Mouse (Mus musculus): ENCODE measurements around the gene Ccdc117. TPM values are rescaled to one million over a fixed set of nuclear protein-coding genes. Genes with fewer than 3 reads are reported as not detected.

Gene Ccdc117
- polyA plus RNA-seq (2017; shearing (Covaris generic)), result 5.1 TPM

DNA sequence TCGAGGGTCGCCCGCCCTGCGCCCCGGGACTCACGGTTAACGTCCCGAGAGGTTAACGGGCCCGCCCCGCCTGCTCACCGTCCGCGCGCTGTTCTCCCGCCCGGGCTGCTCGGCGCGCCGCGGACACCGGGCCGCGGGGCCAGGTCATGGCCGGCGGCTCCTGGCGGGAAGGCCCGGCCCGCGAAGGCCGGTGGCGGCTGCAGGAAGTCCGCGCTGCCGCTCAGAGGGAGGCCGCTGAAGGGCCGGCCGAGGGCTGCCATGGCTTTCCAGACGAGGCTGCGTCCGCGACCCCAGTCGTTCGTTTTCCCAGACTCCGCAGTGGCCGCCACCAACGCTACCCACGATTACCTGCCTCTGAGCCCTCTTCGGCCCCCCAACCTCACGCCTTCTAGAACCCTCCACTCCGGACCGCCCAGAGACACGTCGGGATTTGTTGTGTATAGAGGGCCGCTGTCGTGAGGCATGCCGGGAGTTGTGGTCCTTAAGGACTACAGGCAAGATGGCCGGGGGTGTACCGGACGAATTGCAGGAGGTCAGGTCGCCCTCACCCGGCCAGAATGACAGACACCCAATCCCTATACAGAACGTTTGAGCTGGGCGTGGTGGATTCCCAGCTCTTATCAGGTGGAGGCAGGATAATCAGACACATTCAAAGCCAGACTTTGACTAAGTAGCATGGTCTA is at the start of gene Ccdc117:
Gene Ccdc117 (minus strand): TSS at position 389 of the 683 bp plus-strand sequence.

DNA sequence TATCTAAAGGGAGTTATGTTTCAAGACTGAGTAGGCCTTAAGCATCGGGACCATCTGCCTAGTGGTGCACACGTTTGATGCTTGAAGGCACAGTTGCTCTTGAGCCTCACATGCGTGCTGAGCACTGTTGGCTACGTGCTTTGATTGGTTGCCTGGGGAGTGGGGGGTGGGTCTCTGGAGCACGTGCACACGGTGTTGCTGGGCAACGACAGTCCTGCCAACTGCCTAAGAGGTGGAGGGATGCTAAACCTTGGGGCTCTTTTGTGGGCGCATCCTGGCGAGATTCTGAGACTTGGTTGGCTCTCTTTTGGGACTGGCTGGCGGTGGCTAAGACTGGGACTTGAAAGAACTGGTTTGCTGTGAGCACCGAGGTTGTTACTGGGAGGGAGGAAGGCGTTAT is 27.5 kb upstream of the Ccdc117 start, which contains the start of gene Ankrd36:
Gene Ankrd36 (plus strand): TSS at position 211 of the 400 bp plus-strand sequence.

DNA sequence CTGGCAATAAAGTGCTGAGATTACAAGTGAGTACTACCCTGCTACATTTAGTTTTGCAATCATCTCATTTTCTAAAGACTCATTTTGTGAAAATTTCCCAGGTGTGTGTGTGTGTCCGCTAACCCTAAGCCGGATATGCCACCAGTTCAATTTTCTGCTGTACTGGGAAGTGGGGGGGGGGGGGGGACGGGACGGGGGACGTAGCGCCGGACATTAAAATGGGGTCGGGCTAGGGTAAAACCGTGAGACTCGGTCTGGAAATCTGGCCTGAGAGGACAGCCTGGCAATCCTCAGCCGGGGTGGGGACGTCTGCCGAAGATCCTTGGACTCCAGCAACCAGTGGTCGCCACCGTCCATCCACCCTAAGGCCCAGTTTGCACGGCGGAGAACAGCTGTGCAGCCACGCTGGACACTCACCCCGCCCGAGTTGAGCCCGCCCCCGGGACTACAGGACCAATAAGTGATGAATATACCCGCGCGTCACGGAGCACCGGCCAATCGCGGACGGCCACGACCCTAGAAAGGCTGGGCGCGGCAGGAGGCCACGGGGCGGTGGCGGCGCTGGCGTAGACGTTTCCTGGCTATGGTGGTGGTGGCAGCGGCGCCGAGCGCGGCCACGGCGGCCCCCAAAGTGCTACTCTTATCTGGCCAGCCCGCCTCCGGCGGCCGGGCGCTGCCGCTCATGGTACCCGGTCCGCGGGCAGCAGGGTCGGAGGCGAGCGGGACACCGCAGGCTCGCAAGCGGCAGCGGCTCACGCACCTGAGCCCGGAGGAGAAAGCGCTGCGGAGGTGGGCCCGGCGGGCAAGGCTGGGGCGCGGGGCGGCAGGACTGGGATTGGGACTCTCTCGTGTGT is 21.3 kb downstream of the Ccdc117 start, which contains the start of gene Xbp1:
Gene Xbp1 (plus strand): TSS at position 248 of the 854 bp plus-strand sequence.

Other genes with a start within 250 kb of the Ccdc117 start
- gene Znrf3, start 97.3 kb downstream of the Ccdc117 start, polyA plus RNA-seq (2017; shearing (Covaris generic)), result 2.9 TPM
- gene Xbp1, start 21.5 kb downstream of the Ccdc117 start, polyA plus RNA-seq (2017; shearing (Covaris generic)), result 57.2 TPM
- 0.26 TPM for gene Ankrd36, start 27.5 kb upstream of the Ccdc117 start, polyA plus RNA-seq (2017; shearing (Covaris generic))
- gene Mrps24, start 173.5 kb upstream of the Ccdc117 start, polyA plus RNA-seq (2017; shearing (Covaris generic)), result 41.0 TPM
- 31.9 TPM for gene Urgcp, start 220.2 kb upstream of the Ccdc117 start, polyA plus RNA-seq (2017; shearing (Covaris generic))
- 296 TPM for gene Dbnl, start 246.3 kb upstream of the Ccdc117 start, polyA plus RNA-seq (2017; shearing (Covaris generic))